Mouse (Mus musculus) limb, embryonic 10.5 days (tissue): ENCODE results near the gene Lmcd1. TPM values are rescaled to one million over a fixed set of nuclear protein-coding genes. Genes with fewer than 3 reads are reported as not detected.
"Not testable (repeated sequence)": the region's sequence is repeated elsewhere in the genome, so short reads cannot be mapped to it uniquely, and the experiment has no call there.

ENCODE experiments used
- DNase-seq: peaks from one replicate; pipeline ENCODE4 v3.0.0-alpha.2; 2017; ENCODE audit warnings: low spot score
- H3K27ac ChIP-seq: fragments of 300-500 bp; sonication (generic); 2 replicates; pipeline ENCODE4 v1.5.1; 2016; ENCODE audit warnings: mild to moderate bottlenecking
- H3K27me3 ChIP-seq: fragments of 300-500 bp; sonication (generic); 2 replicates; pipeline ENCODE4 v1.6.1; 2016; ENCODE audit warnings: low read depth, mild to moderate bottlenecking; ENCODE audit not compliant: poor library complexity, severe bottlenecking
- H3K36me3 ChIP-seq: fragments of 300-500 bp; sonication (generic); 2 replicates; pipeline ENCODE4 v1.6.1; 2016; ENCODE audit warnings: mild to moderate bottlenecking, moderate library complexity
- H3K4me1 ChIP-seq: fragments of 300-500 bp; sonication (generic); 2 replicates; pipeline ENCODE4 v1.6.1; 2016
- H3K4me3 ChIP-seq: fragments of 300-500 bp; sonication (generic); 2 replicates; pipeline ENCODE4 v1.5.1; 2016; ENCODE audit warnings: mild to moderate bottlenecking, moderate library complexity
- H3K9me3 ChIP-seq: fragments of 300-500 bp; sonication (generic); replicated peaks from 2 replicates; pipeline ENCODE4 v1.6.1; 2016; ENCODE audit warnings: mild to moderate bottlenecking
- WGBS: fragments of 180-500 bp; shearing (Covaris S2); methylation state at CpG from one replicate; pipeline ENCODE4 v1.1.7; 2016; 5-methylcytosine and 5-hydroxymethylcytosine counted together
- polyA plus RNA-seq: library from polyadenylated mRNA; unstranded; fragments of >200 nt; fragmentation: Nextera tagmentation; extraction: Ambion mirVana; gene quantifications from 2 replicates; pipeline ENCODE4 v1.2.1, GENCODE M21; 2016

Lmcd1 gene
- 5.0 and 6.0 TPM in 2 replicates for polyA plus RNA-seq

DNA sequence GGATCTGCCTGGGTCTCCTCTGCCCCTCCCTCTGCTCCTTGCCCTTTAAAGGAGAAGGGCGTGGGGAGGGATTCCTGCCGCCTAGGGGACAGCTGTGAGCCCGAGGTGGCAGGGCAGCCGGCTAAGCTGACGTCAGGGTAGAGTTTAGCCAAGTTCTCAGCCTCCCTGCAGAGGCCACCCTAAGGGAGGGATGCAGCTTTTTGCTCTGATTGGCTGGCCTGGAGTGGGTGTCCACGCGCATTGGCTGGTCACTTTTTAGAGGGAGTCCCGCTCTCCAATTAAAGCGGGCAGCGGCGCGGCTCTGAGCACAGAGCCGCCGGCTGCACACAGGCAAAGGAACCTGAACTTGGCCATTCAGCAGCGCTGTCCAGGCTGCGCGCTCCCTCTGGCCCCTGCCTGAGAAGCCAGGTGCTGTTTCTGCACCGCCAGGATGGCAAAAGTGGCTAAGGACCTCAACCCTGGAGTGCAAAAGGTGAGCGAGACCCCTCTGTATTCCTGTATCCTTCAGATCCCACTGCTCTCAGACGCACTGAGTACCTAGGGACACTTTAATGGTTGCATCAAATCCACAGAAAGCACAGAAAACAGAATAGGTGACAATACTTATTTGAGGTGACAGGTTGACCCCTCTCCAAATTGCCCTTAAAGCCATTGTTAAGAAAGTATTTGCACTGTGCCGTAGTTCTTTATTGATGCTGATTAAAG lies at the start of gene Lmcd1:
TSS of gene Lmcd1 (plus strand) at position 258 of the 705 bp plus-strand sequence.
- WGBS, result 5% methylated on average over 21 of the region's 21 CpGs
- no peaks in the 10 kb centered on the region for H3K9me3 ChIP-seq
- peak; percentile 84 for DNase-seq
- no peaks in the 10 kb centered on the region for H3K36me3 ChIP-seq
- peak within 1 kb of the TSS; percentile 41 for H3K4me3 ChIP-seq
- H3K4me1 ChIP-seq, result peaks cover 18% of the 10 kb centered on the region
- peak within 1 kb of the TSS; percentile 30; the same call in 1 of the 2 replicates for H3K27ac ChIP-seq
- H3K27me3 ChIP-seq, result peaks cover 14% of the 10 kb centered on the region; the same call in 1 of the 2 replicates

DNA sequence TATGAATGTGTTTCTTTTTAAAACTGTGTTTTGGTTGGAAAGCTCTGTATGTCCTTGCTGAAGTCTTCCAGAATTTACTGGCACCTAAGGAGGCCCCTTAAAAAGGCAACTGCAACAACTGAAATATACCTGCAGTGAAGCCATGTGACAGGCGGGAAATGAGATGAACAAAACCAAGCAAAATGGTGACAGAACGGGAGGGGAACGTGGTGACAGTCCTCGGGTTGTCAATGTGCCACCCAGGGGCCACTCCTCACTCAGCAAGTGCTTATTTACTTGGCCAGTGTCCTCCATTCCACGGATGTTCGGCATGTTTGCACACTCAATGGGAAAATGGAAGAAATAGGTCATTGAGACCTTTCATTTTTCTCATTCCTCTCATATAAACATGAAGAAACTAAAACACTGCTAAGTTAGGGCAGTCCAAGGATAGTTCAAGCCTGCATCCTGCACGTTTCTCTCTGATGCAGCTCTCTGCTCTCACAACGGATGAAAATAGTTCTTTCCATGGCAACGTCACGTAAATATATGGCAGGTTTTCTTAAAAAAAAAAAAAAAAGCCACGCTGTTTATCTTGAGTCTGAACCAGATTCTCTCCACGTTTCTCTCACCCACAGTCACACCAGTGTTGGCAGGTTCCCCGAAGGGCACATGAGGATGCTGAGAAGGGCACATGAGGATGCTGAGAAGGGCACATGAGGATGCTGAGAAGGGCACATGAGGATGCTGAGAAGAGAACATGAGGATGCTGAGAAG lies 49.5 kb upstream of the Lmcd1 start:
- WGBS, result 83% methylated on average over 13 of the region's 13 CpGs

DNA sequence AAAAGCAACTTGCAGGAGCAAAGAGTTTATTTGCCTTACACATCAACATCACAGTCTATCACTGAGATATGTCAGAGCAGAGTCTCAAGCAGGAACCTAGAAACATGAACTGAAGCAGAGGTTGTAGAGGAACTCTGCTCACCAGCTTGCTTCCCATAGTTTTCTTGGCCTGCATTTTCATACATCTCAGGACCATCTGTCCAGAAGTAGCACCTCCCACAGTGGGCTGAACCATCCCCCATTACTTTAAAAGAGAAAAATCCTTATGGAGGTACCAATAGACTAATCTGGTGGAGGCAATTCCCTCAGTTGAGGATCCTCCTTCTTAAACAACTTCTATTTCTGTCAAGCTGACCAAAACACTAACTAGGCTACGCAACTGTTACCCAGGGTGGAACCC lies 36.8 kb upstream of the Lmcd1 start:
- WGBS, result 89% methylated on average over 1 of the region's 1 CpGs
- H3K27ac ChIP-seq, result no peak overlapping the region
- no peak overlapping the region for H3K4me3 ChIP-seq
- H3K4me1 ChIP-seq, result no peaks in the 10 kb centered on the region
- no peaks in the 10 kb centered on the region for H3K27me3 ChIP-seq
- no peak for DNase-seq
- H3K9me3 ChIP-seq, result 0 out of 2 replicates have a peak, but pooled peaks cover 1% of the 10 kb centered on the region
- H3K36me3 ChIP-seq, result no peaks in the 10 kb centered on the region

More for the DNA sequence above, 49.5 kb upstream of the Lmcd1 start:
- no peaks in the 10 kb centered on the region for H3K9me3 ChIP-seq
- no peaks in the 10 kb centered on the region for H3K4me1 ChIP-seq
- no peak for DNase-seq
- no peak overlapping the region for H3K4me3 ChIP-seq
- H3K27me3 ChIP-seq, result no peaks in the 10 kb centered on the region
- H3K36me3 ChIP-seq, result no peaks in the 10 kb centered on the region
- H3K27ac ChIP-seq, result no peak overlapping the region

DNA sequence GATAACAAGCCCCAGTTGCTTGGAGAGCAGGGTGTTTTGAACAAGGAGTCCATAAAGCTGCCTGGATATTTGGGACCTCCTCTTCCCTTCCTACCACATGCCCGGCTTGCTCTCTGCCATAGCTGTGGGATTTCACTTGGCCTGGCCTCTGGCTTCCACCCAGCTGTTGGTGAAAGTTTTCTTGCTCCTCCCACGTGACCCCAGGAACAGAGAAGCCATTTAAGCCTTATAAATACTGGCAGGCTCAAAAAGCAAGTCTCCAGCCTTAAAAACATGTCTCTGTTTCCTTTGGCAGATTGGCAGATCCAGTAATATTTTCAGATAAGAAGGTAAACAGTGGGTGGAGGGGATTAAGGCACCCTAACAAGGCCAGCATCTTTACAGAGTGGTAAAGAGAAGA lies 31.3 kb upstream of the Lmcd1 start:
- Histone ChIP-seq H3K4me3 (no peak overlapping the region), H3K9me3 (0 out of 2 replicates have a peak, but pooled peaks cover 1% of the 10 kb centered on the region), H3K36me3 (no peaks in the 10 kb centered on the region), H3K27ac (no peak overlapping the region), H3K4me1 (no peaks in the 10 kb centered on the region), H3K27me3 (no peaks in the 10 kb centered on the region)
- 61% methylated on average over 2 of the region's 2 CpGs for WGBS
- DNase-seq, result no peak

DNA sequence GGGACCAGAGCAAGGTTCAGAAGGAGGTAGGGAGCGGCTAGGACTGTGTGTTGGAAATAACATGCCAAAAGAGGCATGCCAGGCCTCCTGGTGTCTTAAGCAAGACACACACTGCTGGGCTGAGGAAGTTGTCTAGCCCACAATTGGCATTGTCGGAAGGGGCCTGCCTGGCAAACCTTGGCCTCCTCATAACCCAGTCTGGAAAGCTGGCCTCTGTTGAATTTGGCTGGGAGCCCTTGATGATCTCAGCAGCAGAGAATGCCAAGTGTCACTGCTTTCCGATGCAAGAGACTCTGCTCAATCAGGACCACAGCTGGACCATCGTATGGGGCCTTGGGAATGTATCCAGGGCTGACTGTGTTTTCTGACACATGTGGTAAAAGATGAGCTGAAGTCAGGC lies 27.9 kb upstream of the Lmcd1 start:
- Histone ChIP-seq H3K4me3 (no peak overlapping the region), H3K27ac (no peak overlapping the region), H3K9me3 (no peaks in the 10 kb centered on the region), H3K27me3 (no peaks in the 10 kb centered on the region), H3K36me3 (no peaks in the 10 kb centered on the region), H3K4me1 (no peaks in the 10 kb centered on the region)
- no peak for DNase-seq
- WGBS, result 84% methylated on average over 4 of the region's 4 CpGs

DNA sequence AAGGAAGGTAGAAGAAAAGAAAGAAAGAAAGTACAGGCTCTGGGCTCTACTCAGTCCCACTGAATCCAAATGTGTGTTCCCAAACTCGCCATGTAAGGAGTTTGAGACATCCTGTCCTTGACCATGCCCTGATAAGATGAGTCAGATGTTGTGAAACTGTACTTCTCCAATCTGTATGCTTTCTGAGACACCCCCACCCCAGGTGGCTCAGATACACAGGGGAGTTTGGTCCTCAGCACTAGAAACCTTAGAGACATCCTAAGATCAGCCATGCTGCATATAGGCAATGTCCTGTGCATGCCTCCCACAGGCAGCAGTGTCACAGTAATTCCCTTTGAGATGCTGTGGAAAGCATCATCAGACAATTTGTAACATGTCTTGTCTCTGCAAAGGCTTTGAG lies 26.9 kb upstream of the Lmcd1 start:
- Histone ChIP-seq H3K9me3 (no peaks in the 10 kb centered on the region), H3K4me3 (no peak overlapping the region), H3K36me3 (no peaks in the 10 kb centered on the region), H3K4me1 (no peaks in the 10 kb centered on the region), H3K27ac (no peak overlapping the region), H3K27me3 (no peaks in the 10 kb centered on the region)
- no peak for DNase-seq
- WGBS, result 81% methylated on average over 1 of the region's 1 CpGs

DNA sequence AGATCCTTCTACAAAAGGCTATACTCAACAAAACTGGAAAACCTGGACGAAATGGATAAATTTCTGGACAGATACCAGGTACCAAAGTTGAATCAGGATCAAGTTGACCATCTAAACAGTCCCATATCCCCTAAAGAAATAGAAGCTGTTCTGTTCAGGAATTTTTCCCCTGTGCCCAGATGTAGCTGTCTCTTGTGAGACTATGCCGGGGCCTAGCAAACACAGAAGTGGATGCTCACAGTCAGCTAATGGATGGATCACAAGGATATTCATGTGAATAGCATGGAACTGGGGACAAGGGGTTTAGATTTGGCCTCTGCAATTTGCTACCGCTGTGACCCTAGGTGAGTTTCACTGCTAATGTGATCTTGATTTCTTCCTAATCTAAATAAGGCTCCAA lies 19.6 kb upstream of the Lmcd1 start:
- H3K4me1 ChIP-seq, H3K9me3 ChIP-seq, H3K27me3 ChIP-seq, H3K4me3 ChIP-seq, H3K36me3 ChIP-seq, DNase-seq, H3K27ac ChIP-seq: not testable (repeated sequence)
- 85% methylated on average over 3 of the region's 3 CpGs for WGBS

DNA sequence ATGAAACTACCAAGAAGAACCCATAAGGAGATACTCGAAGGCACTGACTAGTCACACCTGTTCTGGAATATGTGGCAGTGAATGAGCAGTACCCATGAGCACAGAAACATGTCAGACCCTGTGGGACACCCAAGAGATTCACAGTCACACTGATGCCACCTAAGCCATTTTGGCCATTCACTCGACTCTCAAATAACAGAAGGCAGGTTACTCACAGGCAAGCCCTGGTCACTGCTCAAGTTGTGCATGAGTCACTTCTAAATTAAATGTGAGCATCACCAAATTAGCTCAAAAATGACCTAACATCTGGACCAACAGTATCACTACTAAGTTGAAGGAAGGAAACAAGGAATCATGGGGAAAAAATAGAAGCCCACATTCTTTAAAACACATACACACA lies 18.6 kb upstream of the Lmcd1 start:
- Histone ChIP-seq H3K27ac (no peak overlapping the region), H3K4me1 (no peaks in the 10 kb centered on the region), H3K9me3 (no peaks in the 10 kb centered on the region), H3K36me3 (no peaks in the 10 kb centered on the region), H3K27me3 (no peaks in the 10 kb centered on the region), H3K4me3 (no peak overlapping the region)
- 95% methylated on average over 2 of the region's 2 CpGs for WGBS
- DNase-seq, result no peak

DNA sequence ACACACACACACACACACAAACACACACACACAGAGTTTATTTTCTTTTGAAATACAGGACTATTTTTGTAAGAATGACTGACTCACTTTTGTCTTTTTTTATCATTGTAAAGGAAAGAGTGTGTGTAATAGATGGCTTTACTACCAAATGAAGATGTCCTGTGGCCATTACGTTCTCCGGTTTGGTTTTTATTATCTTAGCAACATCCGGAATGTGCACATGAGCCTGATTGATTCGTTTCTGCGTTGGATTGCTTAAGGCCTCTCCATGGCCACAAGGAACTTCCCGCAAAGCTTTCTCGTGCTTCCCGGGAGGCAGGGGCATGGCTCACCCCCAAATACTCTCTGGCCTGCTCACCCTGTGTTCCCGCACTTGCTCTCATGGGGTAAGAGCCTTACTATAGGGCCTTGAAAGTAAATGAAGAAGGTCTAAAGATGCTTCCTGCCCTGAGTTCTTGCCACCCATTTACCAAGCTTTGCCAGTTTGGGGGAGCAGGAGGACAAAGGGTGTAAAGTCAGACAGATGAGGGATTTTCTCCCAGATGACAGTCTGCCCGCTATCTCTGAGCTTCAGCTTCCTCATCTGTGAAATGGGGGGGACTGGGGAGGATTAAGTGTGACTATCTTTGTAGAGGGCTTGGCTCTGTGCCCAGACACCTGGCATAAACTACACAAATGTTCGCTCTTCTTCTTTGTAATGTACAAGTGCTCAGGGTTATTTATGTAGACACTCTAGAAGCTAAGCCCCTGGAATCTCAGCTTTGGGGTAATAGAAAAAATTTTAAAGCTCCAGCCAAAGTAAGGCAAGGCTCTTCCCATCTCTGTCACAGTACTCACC lies 18.0 kb upstream of the Lmcd1 start:
- Histone ChIP-seq H3K27ac (no peak overlapping the region), H3K4me3 (no peak overlapping the region), H3K27me3 (no peaks in the 10 kb centered on the region), H3K36me3 (no peaks in the 10 kb centered on the region), H3K4me1 (no peaks in the 10 kb centered on the region), H3K9me3 (no peaks in the 10 kb centered on the region)
- 90% methylated on average over 11 of the region's 11 CpGs for WGBS
- DNase-seq, result no peak

DNA sequence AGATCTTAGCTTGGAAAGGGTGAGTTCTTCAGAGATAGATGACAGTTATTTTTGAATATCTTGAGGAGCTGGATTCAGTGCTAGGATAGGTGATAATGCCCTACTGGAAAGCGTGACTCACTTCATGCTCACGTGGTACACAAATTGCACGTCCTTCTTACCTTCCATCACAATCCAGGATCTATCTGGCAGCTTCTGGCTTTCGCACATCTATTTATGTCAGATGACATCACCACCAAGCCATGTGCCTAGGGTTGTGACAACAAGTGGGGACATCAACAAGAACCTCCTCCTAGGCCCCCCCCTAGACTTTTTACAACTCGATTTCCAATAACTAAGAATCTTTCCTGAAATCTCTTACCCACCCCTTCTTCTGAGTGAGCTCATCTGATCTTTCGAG lies 17.0 kb upstream of the Lmcd1 start:
- no peaks in the 10 kb centered on the region for H3K36me3 ChIP-seq
- no peak for DNase-seq
- WGBS, result 85% methylated on average over 6 of the region's 6 CpGs
- no peaks in the 10 kb centered on the region for H3K27me3 ChIP-seq
- H3K4me3 ChIP-seq, result no peak overlapping the region
- no peak overlapping the region for H3K27ac ChIP-seq
- no peaks in the 10 kb centered on the region for H3K4me1 ChIP-seq
- H3K9me3 ChIP-seq, result no peaks in the 10 kb centered on the region

DNA sequence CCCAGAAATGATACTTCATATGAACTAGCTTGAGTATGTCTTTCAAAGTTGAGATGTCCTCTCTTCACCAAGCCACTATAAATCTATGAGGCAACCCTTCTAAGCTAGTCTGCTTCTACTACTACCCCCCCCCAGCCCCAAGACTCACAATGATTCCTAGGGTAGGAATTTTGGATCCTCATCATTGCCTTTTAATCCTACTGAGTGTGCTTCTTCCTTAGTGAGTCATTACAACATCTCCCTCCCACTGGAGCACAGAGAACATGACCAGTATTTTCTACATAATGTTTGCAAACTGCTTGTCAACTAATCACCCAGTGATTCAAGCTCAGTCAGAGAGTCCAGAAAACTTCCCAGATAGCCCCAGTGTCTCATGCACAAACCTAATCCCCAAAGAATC lies 12.5 kb upstream of the Lmcd1 start:
- H3K36me3 ChIP-seq, result no peaks in the 10 kb centered on the region
- no peak for DNase-seq
- no peaks in the 10 kb centered on the region for H3K4me1 ChIP-seq
- H3K27ac ChIP-seq, result no peak overlapping the region
- no peaks in the 10 kb centered on the region for H3K27me3 ChIP-seq
- no peak overlapping the region for H3K4me3 ChIP-seq
- H3K9me3 ChIP-seq, result no peaks in the 10 kb centered on the region

DNA sequence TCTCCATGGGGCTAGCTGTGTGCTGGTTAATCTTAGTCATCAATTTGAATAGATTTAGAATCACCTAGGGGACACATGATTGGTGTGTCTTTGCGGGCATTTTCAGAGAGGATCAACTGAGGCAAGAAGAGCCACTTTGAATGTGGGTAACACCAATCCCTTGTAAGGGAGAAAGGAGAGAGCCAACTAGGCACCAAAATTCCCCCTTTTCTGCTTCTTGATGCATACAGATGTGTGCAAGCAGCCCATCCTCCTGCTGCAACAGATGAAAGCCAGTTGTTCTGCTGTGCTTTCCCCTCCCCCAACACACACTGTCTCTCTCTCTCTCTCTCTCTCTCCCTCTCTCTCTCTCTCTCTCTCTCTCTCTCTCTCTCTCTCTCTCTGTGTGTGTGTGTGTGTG lies 9.2 kb upstream of the Lmcd1 start:
- 100% methylated on average over 1 of the region's 1 CpGs for WGBS
- Histone ChIP-seq H3K9me3 (no peaks in the 10 kb centered on the region), H3K36me3 (no peaks in the 10 kb centered on the region), H3K27ac (no peak overlapping the region), H3K4me1 (no peaks in the 10 kb centered on the region), H3K4me3 (no peak overlapping the region), H3K27me3 (no peaks in the 10 kb centered on the region)
- DNase-seq, result no peak

DNA sequence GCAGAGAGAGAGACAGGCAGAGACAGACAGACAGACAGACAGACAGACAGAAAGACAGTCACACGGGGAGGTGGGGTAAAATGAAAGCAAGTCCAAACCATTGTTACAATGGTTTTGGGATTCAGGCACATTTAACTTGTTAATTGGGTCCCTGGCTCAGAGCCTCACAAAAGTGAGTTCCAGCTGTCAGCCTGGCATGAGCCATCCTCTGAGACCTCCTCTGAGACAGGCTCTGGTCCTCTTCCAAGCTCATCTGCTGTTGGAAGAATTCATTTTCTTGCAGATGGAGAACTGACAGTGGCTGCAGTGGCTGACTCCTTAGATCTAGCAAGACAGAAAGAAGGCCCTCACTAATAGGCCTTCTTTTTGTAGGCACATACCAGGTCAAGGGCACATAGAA lies 6.9 kb upstream of the Lmcd1 start:
- WGBS, result 60% methylated on average over 1 of the region's 1 CpGs
- DNase-seq, result no peak
- no peaks in the 10 kb centered on the region for H3K36me3 ChIP-seq

More for the DNA sequence above, 6.9 kb upstream of the Lmcd1 start:
- no peak overlapping the region for H3K27ac ChIP-seq
- H3K4me1 ChIP-seq, result no peaks in the 10 kb centered on the region
- no peaks in the 10 kb centered on the region for H3K9me3 ChIP-seq
- no peak overlapping the region for H3K4me3 ChIP-seq
- H3K27me3 ChIP-seq, result no peaks in the 10 kb centered on the region
